Mouse (Mus musculus) C2C12 (cell line): ENCODE measurements around the gene Sap25.

Source experiments
- CTCF ChIP-seq: IDR thresholded peaks from one replicate; pipeline ENCODE4 v1.5.1; 2011; ENCODE audit not compliant: control insufficient read depth, insufficient read depth, insufficient read length
- MAX ChIP-seq: IDR thresholded peaks from one replicate; pipeline ENCODE4 v1.6.1; 2011; ENCODE audit warnings: mild to moderate bottlenecking, control low read depth
- MYOD1 ChIP-seq: IDR thresholded peaks from one replicate; pipeline ENCODE4 v1.6.1; 2011; ENCODE audit warnings: low read depth; ENCODE audit not compliant: control insufficient read depth, insufficient read length
- MYOG ChIP-seq: IDR thresholded peaks from one replicate; pipeline ENCODE4 v1.6.1; 2011; ENCODE audit not compliant: control insufficient read depth, insufficient read length; ENCODE audit errors: extremely low read depth

DNA sequence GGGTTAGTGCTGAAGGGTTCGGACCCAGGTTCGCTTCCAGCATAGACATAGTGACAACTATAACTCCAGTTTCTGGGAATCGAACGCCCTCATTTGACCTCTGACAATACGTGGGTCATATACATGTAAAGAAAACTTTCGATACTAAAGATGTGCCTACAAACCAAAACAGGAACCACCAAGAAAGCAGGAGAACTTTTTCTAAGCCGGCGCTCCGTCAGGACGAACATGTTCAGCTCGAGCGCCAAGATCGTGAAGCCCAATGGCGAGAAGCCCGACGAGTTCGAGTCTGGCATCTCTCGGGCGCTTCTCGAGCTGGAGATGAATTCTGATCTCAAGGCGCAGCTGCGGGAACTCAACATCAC, 39.8 kb upstream of the Sap25 start:
- TF ChIP-seq MYOD1 (no peak), MAX (no peak), CTCF (no peak), MYOG (no peak)
